ENCODE assay signal across 8 mouse cellular contexts in the genomic region with DNA sequence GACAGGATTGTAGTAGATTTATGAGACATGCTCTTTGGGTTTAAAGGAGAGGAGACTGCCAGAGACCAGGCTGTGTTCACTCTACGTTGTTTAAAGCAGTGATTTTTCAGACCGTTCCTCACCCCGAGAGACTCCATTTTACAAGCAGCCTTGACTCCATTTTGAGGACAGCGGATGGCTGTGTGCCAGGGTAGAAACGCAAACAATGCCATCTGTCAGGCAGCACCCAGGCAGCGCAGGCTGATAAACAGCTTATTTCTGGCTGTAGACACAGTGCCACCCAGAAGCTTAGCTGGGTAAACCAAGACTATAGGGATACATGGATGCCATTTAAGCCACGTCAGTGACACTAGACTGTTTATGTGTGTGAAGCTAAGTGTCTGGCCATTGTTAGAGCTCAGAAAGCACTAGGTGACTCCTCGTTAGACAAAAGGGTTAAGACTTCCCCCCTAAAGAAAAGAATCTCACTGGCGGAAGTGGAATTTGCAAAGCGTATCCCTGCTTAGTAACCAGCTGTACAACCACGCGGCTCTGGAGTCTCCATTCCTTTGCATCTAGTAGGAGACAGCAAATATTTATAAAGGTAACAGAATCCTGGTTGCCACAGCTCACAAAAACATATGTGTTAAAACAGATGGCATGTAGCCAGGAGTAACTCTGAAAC. TPM values are rescaled to one million over a fixed set of nuclear protein-coding genes. Genes with fewer than 3 reads are reported as not detected.
DNase-seq lines count a peak whose midpoint lies in the region; ATAC-seq and TF ChIP-seq lines count a peak whose summit lies in the region.

No protein-coding gene starts in this region.

- no peak overlapping the region for H3K9ac ChIP-seq in hindbrain, embryonic 11.5 days (ENCODE audit: low read depth, low read length)
- H3K9ac ChIP-seq in hindbrain, embryonic 12.5 days: no peak overlapping the region
- H3K9ac ChIP-seq in liver, postnatal 0 days (replicated peaks): no peak overlapping the region

- peak; percentile 40 for ATAC-seq in hindbrain, embryonic 11.5 days (ENCODE audit: low FRiP score)
- ATAC-seq in hindbrain, embryonic 12.5 days (ENCODE audit: low FRiP score): peak; percentile 82
- ATAC-seq in liver, postnatal 0 days: no peak

- H3K4me2 ChIP-seq in hindbrain, embryonic 11.5 days (replicated peaks; ENCODE audit: low read depth, low read length): no peak overlapping the region
- peak overlapping the region; percentile 24 for H3K4me2 ChIP-seq in hindbrain, embryonic 12.5 days (replicated peaks)
- H3K4me2 ChIP-seq in liver, postnatal 0 days (ENCODE audit: low read depth, low read length): no peak overlapping the region

- no peaks in the 10 kb centered on the region for H3K27me3 ChIP-seq in hindbrain, embryonic 11.5 days (ENCODE audit: control insufficient read depth, insufficient read depth, low read length)
- no peaks in the 10 kb centered on the region for H3K27me3 ChIP-seq in hindbrain, embryonic 10.5 days (ENCODE audit: insufficient read depth, poor library complexity, severe bottlenecking)
- H3K27me3 ChIP-seq in hindbrain, embryonic 12.5 days: no peaks in the 10 kb centered on the region
- no peaks in the 10 kb centered on the region for H3K27me3 ChIP-seq in liver, postnatal 0 days (ENCODE audit: insufficient read depth, low read length)

- no peak for TF ChIP-seq CTCF in liver, postnatal 0 days (IDR thresholded peaks at IDR 0.05; ENCODE audit: low read depth)

- peak; percentile 6 for DNase-seq in hindbrain, embryonic 11.5 days (ENCODE audit: low spot score)
- no peak for DNase-seq in hindbrain, embryonic 10.5 days (ENCODE audit: low spot score)
- peak; percentile 87 for DNase-seq in left cerebral cortex, postnatal 4 days
- peak; percentile 79 for DNase-seq in retina, postnatal 1 day
- no peak for DNase-seq in spleen, postnatal 14 days (ENCODE audit: low spot score in 2 of 2)
- DNase-seq in liver, postnatal 0 days: no peak

- WGBS in hindbrain, embryonic 11.5 days: 66% methylated on average over 12 of the region's 12 CpGs
- 66% methylated on average over 12 of the region's 12 CpGs for WGBS in hindbrain, embryonic 10.5 days
- 44% methylated on average over 12 of the region's 12 CpGs for WGBS in hindbrain, embryonic 12.5 days
- WGBS in liver, postnatal 0 days (ENCODE audit: insufficient replicate concordance): 67% methylated on average over 12 of the region's 12 CpGs

- no peak for TF ChIP-seq EP300 in liver, postnatal 0 days (IDR thresholded peaks at IDR 0.05; ENCODE audit: low read depth)

- H3K36me3 ChIP-seq in hindbrain, embryonic 11.5 days (ENCODE audit: control insufficient read depth, insufficient read depth, low read length): no peaks in the 10 kb centered on the region
- H3K36me3 ChIP-seq in hindbrain, embryonic 10.5 days: no peaks in the 10 kb centered on the region
- H3K36me3 ChIP-seq in hindbrain, embryonic 12.5 days: no peaks in the 10 kb centered on the region
- H3K36me3 ChIP-seq in liver, postnatal 0 days (replicated peaks; ENCODE audit: insufficient read depth, low read length): no peaks in the 10 kb centered on the region

- no peaks in the 10 kb centered on the region for H3K9me3 ChIP-seq in hindbrain, embryonic 11.5 days (ENCODE audit: control insufficient read depth, low read length)
- H3K9me3 ChIP-seq in hindbrain, embryonic 10.5 days: no peaks in the 10 kb centered on the region
- no peaks in the 10 kb centered on the region for H3K9me3 ChIP-seq in hindbrain, embryonic 12.5 days (replicated peaks)
- no peaks in the 10 kb centered on the region for H3K9me3 ChIP-seq in liver, postnatal 0 days (ENCODE audit: low read length)

- H3K4me1 ChIP-seq in hindbrain, embryonic 11.5 days (replicated peaks; ENCODE audit: control insufficient read depth, insufficient read depth, low read length): no peaks in the 10 kb centered on the region
- H3K4me1 ChIP-seq in hindbrain, embryonic 10.5 days (replicated peaks): peaks cover 7% of the 10 kb centered on the region; the same call in 1 of the 2 replicates
- no peaks in the 10 kb centered on the region for H3K4me1 ChIP-seq in brown adipose tissue, adult 24 weeks (ENCODE audit: control insufficient read depth, insufficient read depth, insufficient read length, low read length)
- no peaks in the 10 kb centered on the region for H3K4me1 ChIP-seq in hindbrain, embryonic 12.5 days
- no peaks in the 10 kb centered on the region for H3K4me1 ChIP-seq in liver, postnatal 0 days (ENCODE audit: insufficient read depth)

- no peak overlapping the region for H3K27ac ChIP-seq in hindbrain, embryonic 11.5 days (ENCODE audit: low read depth, low read length)
- no peak overlapping the region for H3K27ac ChIP-seq in hindbrain, embryonic 10.5 days
- no peak overlapping the region for H3K27ac ChIP-seq in brown adipose tissue, adult 24 weeks (replicated peaks; ENCODE audit: low read depth, low read length)
- peak overlapping the region; percentile 76 for H3K27ac ChIP-seq in hindbrain, embryonic 12.5 days
- H3K27ac ChIP-seq in liver, postnatal 0 days (ENCODE audit: low read depth): no peak overlapping the region

- intact Hi-C loops in left cerebral cortex, postnatal 4 days (cut with DNase I): no loop called here

- H3K4me3 ChIP-seq in hindbrain, embryonic 11.5 days (ENCODE audit: low read depth, low read length): no peak overlapping the region
- H3K4me3 ChIP-seq in hindbrain, embryonic 10.5 days: no peak overlapping the region
- H3K4me3 ChIP-seq in brown adipose tissue, adult 24 weeks (ENCODE audit: insufficient read depth, low read depth, low read length): peak overlapping the region; percentile 9; the same call in 1 of the 2 replicates
- H3K4me3 ChIP-seq in hindbrain, embryonic 12.5 days: no peak overlapping the region
- H3K4me3 ChIP-seq in liver, postnatal 0 days (ENCODE audit: low read depth, low read length): no peak overlapping the region

RNA-seq across cellular contexts. Expression of gene Cep78, which starts 12.2 kb away (rescaled TPM):
- 52.3 and 52.6 TPM in 2 replicates for polyA plus RNA-seq in hindbrain, embryonic 11.5 days (2014; fragmentation: Nextera tagmentation; extraction: Ambion mirVana)
- polyA plus RNA-seq in hindbrain, embryonic 10.5 days (2016; fragmentation: Nextera tagmentation; extraction: Ambion mirVana): 48.9 and 57.9 TPM in 2 replicates
- polyA plus RNA-seq in brown adipose tissue, adult 24 weeks (2012; ENCODE audit: insufficient read depth, insufficient read length, missing spikeins): 2.2 and 4.6 TPM in 2 replicates
- polyA plus RNA-seq in hindbrain, embryonic 12.5 days (2016; fragmentation: Nextera tagmentation; extraction: Ambion mirVana): 51.0 and 52.9 TPM in 2 replicates
- total RNA-seq in left cerebral cortex, postnatal 4 days (2021): 10 to 100 TPM; 21.2 to 21.5 TPM
- polyA plus RNA-seq in liver, postnatal 0 days (2015; fragmentation: Nextera tagmentation; extraction: Ambion mirVana): 3.8 and 4.8 TPM in 2 replicates

RNA-seq across cellular contexts. Expression of gene Psat1, which starts 49.9 kb away (rescaled TPM):
- 107 and 116 TPM in 2 replicates for polyA plus RNA-seq in hindbrain, embryonic 11.5 days (2014; fragmentation: Nextera tagmentation; extraction: Ambion mirVana)
- polyA plus RNA-seq in hindbrain, embryonic 10.5 days (2016; fragmentation: Nextera tagmentation; extraction: Ambion mirVana): 104 and 131 TPM in 2 replicates
- polyA plus RNA-seq in brown adipose tissue, adult 24 weeks (2012; ENCODE audit: insufficient read depth, insufficient read length, missing spikeins): 10.1 and 11.5 TPM in 2 replicates
- 96.0 and 98.2 TPM in 2 replicates for polyA plus RNA-seq in hindbrain, embryonic 12.5 days (2016; fragmentation: Nextera tagmentation; extraction: Ambion mirVana)
- total RNA-seq in left cerebral cortex, postnatal 4 days (2021): 10 to 100 TPM; 59.7 to 65.9 TPM
- polyA plus RNA-seq in liver, postnatal 0 days (2015; fragmentation: Nextera tagmentation; extraction: Ambion mirVana): 40.7 and 57.3 TPM in 2 replicates

Comparison
In these comparisons a context has a peak if more than half of its experiments do, and no peak if none do; other contexts are left out.
1. DNase-seq: peak in hindbrain, embryonic 11.5 days (single experiment), left cerebral cortex, postnatal 4 days (single experiment) and retina, postnatal 1 day (single experiment); none in hindbrain, embryonic 10.5 days (single experiment), spleen, postnatal 14 days (0 of 2) and liver, postnatal 0 days (single experiment).